In genomic region chr5:139758096-139758495, GRCm38 (mm10) we compare ENCODE assay signal across 17 mouse cellular contexts. TPM values are rescaled to one million over a fixed set of nuclear protein-coding genes. Genes with fewer than 3 reads are reported as not detected.
DNase-seq lines count a peak whose midpoint lies in the region; TF ChIP-seq lines count a peak whose summit lies in the region.
"Had no signal": no experiment of that assay in that cellular context is flagged by ENCODE, and none has a peak within 500 bp of the region (broad histone marks: within the 10 kb centered on the region; RNA-seq: fewer than 3 reads in every experiment).

No protein-coding gene starts in this region.

- H3K9me3 ChIP-seq in ES-E14 (ENCODE audit: control insufficient read depth, insufficient read depth, low read depth, low read length) = no peaks in the 10 kb centered on the region
- H3K9me3 ChIP-seq: forebrain, embryonic 10.5 days; G1E; kidney, embryonic 15.5 days; midbrain, embryonic 12.5 days; neural tube, embryonic 12.5 days had no signal

- peak; percentile 61 to 82 for DNase-seq in left cerebral cortex, adult 18-20 months (ENCODE audit: low spot score in 2 of 2)
- no peak for DNase-seq in left cerebral cortex, postnatal 4 days
- no peak for DNase-seq in ES-E14 (ENCODE audit: low read depth, low spot score)
- DNase-seq in right cerebral cortex, postnatal 36 days (ENCODE audit: low spot score in 2 of 2) = peak; percentile 79 to 83
- DNase-seq in kidney, postnatal 4 days = no peak
- DNase-seq in lung, postnatal 25 days (ENCODE audit: low spot score) = no peak
- DNase-seq: adrenal gland, postnatal 25 days; cerebellum, adult 11-12 months; cerebellum, postnatal 36 days; gastrocnemius, postnatal 25 days had no signal

- intact Hi-C loops in left cerebral cortex, postnatal 4 days (cut with DNase I) = loop anchor here (10.0 kb wide), 1 partner anchor 223 kb away; no protein-coding TSS in a partner anchor

- peaks cover 63% of the 10 kb centered on the region for H3K36me3 ChIP-seq in ES-E14 (ENCODE audit: control insufficient read depth, insufficient read depth, low read length, poor library complexity, severe bottlenecking)

- peak overlapping the region in 1 of 2 experiments; percentile 24; a peak in 1 of 4 replicates for H3K4me3 ChIP-seq in ES-E14 (ENCODE audit: insufficient read depth in 1 of 2, low read depth in 1 of 2, low read length in 2 of 2, poor library complexity in 1 of 2, severe bottlenecking in 1 of 2)
- H3K4me3 ChIP-seq in cortical plate, adult 2 months (ENCODE audit: insufficient read depth, low read length) = no peak overlapping the region
- H3K4me3 ChIP-seq: forebrain, embryonic 10.5 days; kidney, embryonic 15.5 days; midbrain, embryonic 12.5 days; neural tube, embryonic 12.5 days had no signal

- peak; percentile 51; the same call in 1 of the 2 replicates for TF ChIP-seq POLR2A in cortical plate, adult 2 months (IDR thresholded peaks at IDR 0.05; ENCODE audit: extremely low read depth, insufficient read depth, low read length)

- no peak for TF ChIP-seq CTCF in cortical plate, adult 2 months (IDR thresholded peaks at IDR 0.05; ENCODE audit: extremely low read depth, insufficient read depth, low read length)

- peaks cover 0 to 12% of the 10 kb centered on the region in 2 experiments; a peak in 1 of 4 replicates for H3K4me1 ChIP-seq in ES-E14 (ENCODE audit: control insufficient read depth in 2 of 2, insufficient read depth in 2 of 2, low read length in 2 of 2, poor library complexity in 1 of 2)
- H3K4me1 ChIP-seq in cortical plate, adult 2 months (ENCODE audit: control insufficient read depth, insufficient read depth, low read length) = no peaks in the 10 kb centered on the region; the same call in 1 of the 2 replicates
- H3K4me1 ChIP-seq: forebrain, embryonic 10.5 days; kidney, embryonic 15.5 days; midbrain, embryonic 12.5 days; neural tube, embryonic 12.5 days had no signal

- H3K9ac ChIP-seq in ES-E14 (ENCODE audit: insufficient read depth, low read depth, low read length, poor library complexity, severe bottlenecking) = peak overlapping the region; percentile 8; the same call in 1 of the 2 replicates
- H3K9ac ChIP-seq: kidney, embryonic 15.5 days; liver, embryonic 14.5 days; midbrain, embryonic 12.5 days; neural tube, embryonic 12.5 days had no signal

- in situ Hi-C loops in ES-E14 (cut with MboI; ENCODE audit: low sequenced_read_pairs in 2 of 2, unreplicated experiment in 2 of 2) = no loop called here

- H3K27ac ChIP-seq in ES-E14 (ENCODE audit: insufficient read depth, low read depth, low read length, poor library complexity, severe bottlenecking) = no peak overlapping the region
- 0 out of 2 replicates have a peak overlapping the region, but pooled peaks have one; percentile 18 for H3K27ac ChIP-seq in cortical plate, adult 2 months (ENCODE audit: insufficient read depth, low read length)
- H3K27ac ChIP-seq: forebrain, embryonic 10.5 days; kidney, embryonic 15.5 days; liver, embryonic 14.5 days; midbrain, embryonic 12.5 days; neural tube, embryonic 12.5 days had no signal

TF ChIP-seq in ES-E14, 5 proteins besides CTCF, POLR2A, EP300 and RAD21:
- TF ChIP-seq CHD2 (IDR thresholded peaks at IDR 0.05; ENCODE audit: low read depth, low read length) = no peak
- TF ChIP-seq ZC3H11A (IDR thresholded peaks at IDR 0.05; ENCODE audit: borderline replicate concordance, low read depth, low read length) = no peak
- TF ChIP-seq ZNF384 (IDR thresholded peaks at IDR 0.05; ENCODE audit: low read depth, low read length) = no peak
- no peak for TF ChIP-seq MAFK (IDR thresholded peaks at IDR 0.05; ENCODE audit: insufficient read depth, low read depth, low read length)
- TF ChIP-seq HCFC1 (IDR thresholded peaks at IDR 0.05; ENCODE audit: borderline replicate concordance, insufficient read depth, low read length) = no peak

RNA-seq across cellular contexts. Expression of gene Ints1, which starts 17.4 kb away (rescaled TPM):
- 100 to 1,000 TPM in 1 of 2 experiments, 10 to 100 TPM in 1; 96.3 to 103 TPM for total RNA-seq in left cerebral cortex, adult 18-20 months (2021)
- 100 to 1,000 TPM in 1 of 2 experiments, 10 to 100 TPM in 1; 93.1 to 108 TPM for total RNA-seq in left cerebral cortex, postnatal 4 days (2021)
- 164 and 203 TPM in 2 replicates for total RNA-seq in ES-E14 (2012; rRNA removed)
- polyA plus RNA-seq in cortical plate, adult 2 months (2012; rRNA removed) = 66.5 and 68.5 TPM in 2 replicates

RNA-seq across cellular contexts. Expression of gene Micall2, which starts 22.0 kb away (rescaled TPM):
- 1 to 10 TPM; 1.5 to 2.1 TPM for total RNA-seq in left cerebral cortex, adult 18-20 months (2021)
- 10 to 100 TPM; 11.4 to 11.5 TPM for total RNA-seq in left cerebral cortex, postnatal 4 days (2021)
- total RNA-seq in ES-E14 (2012; rRNA removed) = 2.1 and 2.2 TPM in 2 replicates
- polyA plus RNA-seq in cortical plate, adult 2 months (2012; rRNA removed) = 1.4 and 1.5 TPM in 2 replicates

RNA-seq across cellular contexts. Expression of gene Mafk, which starts 33.2 kb away (rescaled TPM):
- total RNA-seq in left cerebral cortex, adult 18-20 months (2021) = 1 to 10 TPM; 8.9 to 9.2 TPM
- total RNA-seq in left cerebral cortex, postnatal 4 days (2021) = 10 to 100 TPM in 1 of 2 experiments, 1 to 10 TPM in 1; 8.4 to 11.1 TPM
- 16.8 and 19.9 TPM in 2 replicates for total RNA-seq in ES-E14 (2012; rRNA removed)
- 7.6 and 7.9 TPM in 2 replicates for polyA plus RNA-seq in cortical plate, adult 2 months (2012; rRNA removed)

Comparison
In these comparisons a context has a peak if more than half of its experiments do, and no peak if none do; other contexts are left out.
1. DNase-seq: peak in left cerebral cortex, adult 18-20 months (2 of 2) and right cerebral cortex, postnatal 36 days (2 of 2); none in left cerebral cortex, postnatal 4 days (single experiment), ES-E14 (single experiment), kidney, postnatal 4 days (0 of 2) and lung, postnatal 25 days (single experiment).